Mouse (Mus musculus) liver, embryonic 12.5 days (tissue): ENCODE results near the gene Arhgap5. TPM values are rescaled to one million over a fixed set of nuclear protein-coding genes. Genes with fewer than 3 reads are reported as not detected.

ENCODE experiments used
- ATAC-seq: fragments of 200-750 bp; cut with Nextera tagmentation; 2 replicates; pipeline ENCODE4 v1.8.0; 2017; ENCODE audit warnings: moderate number of reproducible peaks, mild to moderate bottlenecking, moderate library complexity
- H3K27ac ChIP-seq: fragments of 300-500 bp; sonication (generic); 2 replicates; pipeline ENCODE4 v1.5.1; 2016; ENCODE audit warnings: mild to moderate bottlenecking
- H3K27me3 ChIP-seq: fragments of 300-500 bp; sonication (generic); replicated peaks from 2 replicates; pipeline ENCODE4 v1.6.1; 2016; ENCODE audit warnings: mild to moderate bottlenecking, moderate library complexity
- H3K36me3 ChIP-seq: fragments of 300-500 bp; sonication (generic); 2 replicates; pipeline ENCODE4 v1.6.1; 2016; ENCODE audit warnings: mild to moderate bottlenecking, moderate library complexity
- H3K4me1 ChIP-seq: fragments of 300-500 bp; sonication (generic); 2 replicates; pipeline ENCODE4 v1.6.1; 2016
- H3K4me2 ChIP-seq: fragments of 300-500 bp; sonication (generic); 2 replicates; pipeline ENCODE4 v1.6.1; 2016; ENCODE audit warnings: mild to moderate bottlenecking, moderate library complexity
- H3K4me3 ChIP-seq: fragments of 300-500 bp; sonication (generic); 2 replicates; pipeline ENCODE4 v1.5.1; 2016; ENCODE audit warnings: mild to moderate bottlenecking, moderate library complexity
- H3K9ac ChIP-seq: fragments of 300-500 bp; sonication (generic); 2 replicates; pipeline ENCODE4 v1.6.1; 2016; ENCODE audit warnings: mild to moderate bottlenecking, moderate library complexity
- H3K9me3 ChIP-seq: fragments of 300-500 bp; sonication (generic); replicated peaks from 2 replicates; pipeline ENCODE4 v1.6.1; 2016; ENCODE audit warnings: mild to moderate bottlenecking, moderate library complexity
- WGBS: fragments of 180-500 bp; shearing (Covaris S2); methylation state at CpG from one replicate; pipeline ENCODE4 v1.1.7; 2016; ENCODE audit not compliant: insufficient replicate concordance; 5-methylcytosine and 5-hydroxymethylcytosine counted together
- polyA plus RNA-seq: library from polyadenylated mRNA; unstranded; fragments of >200 nt; fragmentation: Nextera tagmentation; extraction: Ambion mirVana; gene quantifications from 2 replicates; pipeline ENCODE4 v1.2.1, GENCODE M21; 2016

Gene Arhgap5
- polyA plus RNA-seq, 1 experiment from 2014 or later = 13.7 TPM

DNA sequence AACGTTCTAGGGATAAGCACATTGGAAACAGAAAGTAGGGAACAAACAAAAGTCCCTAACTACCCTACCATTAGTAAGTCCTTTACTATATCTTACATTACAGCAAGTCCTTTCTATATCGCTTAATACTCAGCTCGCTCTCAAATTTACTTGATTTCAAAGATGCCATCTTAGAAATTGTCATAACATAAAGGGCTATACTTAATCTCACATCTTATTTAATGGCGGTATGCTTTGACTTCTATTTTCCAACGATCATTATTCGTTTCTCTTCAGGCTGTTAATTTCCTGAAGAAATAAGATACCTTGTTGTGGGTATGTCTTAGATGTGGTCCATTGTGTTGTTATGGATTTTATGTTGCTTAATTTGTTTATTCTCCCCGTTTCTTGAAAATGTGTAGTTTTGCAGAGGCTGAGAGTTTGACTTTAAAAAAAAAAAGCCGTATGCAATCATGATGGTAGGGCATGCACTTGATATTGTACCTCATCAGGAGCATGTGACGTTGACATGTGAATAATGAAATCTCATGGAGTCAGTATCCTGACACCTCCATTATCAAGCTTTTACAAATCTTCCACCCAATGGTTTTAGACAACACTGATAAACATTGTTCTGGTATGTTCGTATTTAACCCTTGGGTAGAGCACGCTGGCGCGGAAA lies 101.3 kb downstream of the Arhgap5 start:
- peaks cover 17% of the 10 kb centered on the region for H3K4me1 ChIP-seq
- peaks cover 3% of the 10 kb centered on the region; the same call in 1 of the 2 replicates for H3K27me3 ChIP-seq
- H3K4me2 ChIP-seq = peak overlapping the region; percentile 83
- H3K9ac ChIP-seq = peak overlapping the region; percentile 74
- peak overlapping the region; percentile 81 for H3K4me3 ChIP-seq
- no peaks in the 10 kb centered on the region for H3K36me3 ChIP-seq
- WGBS = 46% methylated on average over 13 of the region's 13 CpGs
- peak overlapping the region; percentile 80 for H3K27ac ChIP-seq
- no peak for ATAC-seq
- H3K9me3 ChIP-seq = no peaks in the 10 kb centered on the region

DNA sequence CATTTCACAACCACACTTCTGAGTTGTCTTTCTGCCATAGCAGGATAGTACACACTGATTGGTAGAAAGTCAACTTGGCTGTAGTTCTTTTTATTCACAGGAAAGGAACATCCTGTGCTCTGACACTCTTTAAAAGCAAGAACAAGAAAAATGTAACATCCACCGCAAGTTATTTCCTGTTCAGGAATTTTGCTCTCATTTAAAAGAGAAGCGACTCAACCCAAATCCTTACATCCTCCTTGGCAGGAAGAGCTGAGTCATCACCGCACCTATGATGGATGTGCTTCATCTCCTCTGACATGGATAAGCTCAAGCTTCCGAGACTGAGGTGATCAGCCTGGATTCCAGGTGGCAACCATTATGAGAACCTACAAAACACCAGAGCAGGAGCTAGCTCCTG lies 103.6 kb downstream of the Arhgap5 start:
- no peak overlapping the region for H3K4me2 ChIP-seq
- H3K4me3 ChIP-seq = no peak overlapping the region
- 44% methylated on average over 4 of the region's 4 CpGs for WGBS
- peaks cover 13% of the 10 kb centered on the region for H3K4me1 ChIP-seq
- H3K9me3 ChIP-seq = no peaks in the 10 kb centered on the region
- no peak for ATAC-seq
- no peaks in the 10 kb centered on the region for H3K36me3 ChIP-seq
- H3K27me3 ChIP-seq = no peaks in the 10 kb centered on the region
- H3K9ac ChIP-seq = no peak overlapping the region
- no peak overlapping the region for H3K27ac ChIP-seq

DNA sequence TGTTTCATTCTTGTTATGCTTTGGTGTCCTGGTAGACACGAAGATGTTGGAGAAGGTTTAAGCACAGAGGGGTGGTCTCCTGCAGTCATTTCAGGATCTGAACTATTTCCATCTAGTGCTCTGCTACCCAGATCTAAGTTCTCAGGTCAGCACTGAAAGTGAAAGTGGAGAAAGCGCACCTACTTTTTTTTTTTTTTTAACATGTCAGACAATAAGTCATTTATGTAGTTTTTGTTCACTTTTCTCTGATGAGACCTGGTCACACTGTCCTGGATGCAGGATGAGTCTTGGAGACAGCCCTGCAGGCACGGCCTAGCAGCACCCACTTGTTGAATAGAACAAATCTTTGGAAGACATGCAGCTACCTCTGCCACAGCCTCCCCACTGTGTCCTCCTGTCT lies 111.9 kb downstream of the Arhgap5 start:
- H3K4me3 ChIP-seq = no peak overlapping the region
- H3K4me1 ChIP-seq = no peaks in the 10 kb centered on the region
- no peaks in the 10 kb centered on the region for H3K27me3 ChIP-seq
- no peak for ATAC-seq
- no peaks in the 10 kb centered on the region for H3K36me3 ChIP-seq
- 62% methylated on average over 3 of the region's 3 CpGs for WGBS
- no peak overlapping the region for H3K4me2 ChIP-seq
- H3K27ac ChIP-seq = no peak overlapping the region
- H3K9ac ChIP-seq = no peak overlapping the region
- no peaks in the 10 kb centered on the region for H3K9me3 ChIP-seq

DNA sequence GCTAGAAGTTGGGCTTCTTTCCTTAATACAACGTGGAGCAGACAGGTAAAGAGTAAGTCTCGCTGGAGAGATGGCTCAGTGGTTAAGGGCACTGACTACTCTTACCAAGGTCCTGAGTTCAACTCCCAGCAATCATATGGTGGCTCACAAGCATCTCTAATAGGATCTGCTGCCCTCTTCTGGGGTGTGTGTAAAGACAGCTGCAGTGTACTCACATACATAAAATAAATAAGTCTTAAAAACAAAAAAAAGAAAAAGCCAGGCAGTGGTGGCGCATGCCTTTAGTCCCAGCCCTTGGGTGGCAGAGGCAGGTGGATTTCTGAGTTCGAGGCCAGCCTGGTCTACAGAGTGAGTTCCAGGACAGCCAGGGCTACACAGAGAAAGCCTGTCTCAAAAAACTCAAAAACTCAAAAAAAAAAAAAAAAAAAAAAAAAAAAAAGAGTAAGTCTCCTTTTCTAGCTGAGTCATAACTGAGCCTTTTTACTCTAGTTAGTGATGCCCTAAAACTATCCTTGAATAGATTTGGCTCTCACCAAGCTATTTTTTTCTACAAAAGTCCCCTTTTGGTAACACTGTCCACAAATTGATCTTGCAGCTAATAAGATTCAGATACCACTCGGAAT lies 114.8 kb downstream of the Arhgap5 start:
- no peak overlapping the region for H3K9ac ChIP-seq
- WGBS = 64% methylated on average over 5 of the region's 5 CpGs
- H3K4me1 ChIP-seq = no peaks in the 10 kb centered on the region
- H3K27ac ChIP-seq = no peak overlapping the region
- ATAC-seq = no peak
- H3K27me3 ChIP-seq = no peaks in the 10 kb centered on the region
- H3K4me3 ChIP-seq = no peak overlapping the region
- no peaks in the 10 kb centered on the region for H3K9me3 ChIP-seq
- no peak overlapping the region for H3K4me2 ChIP-seq
- no peaks in the 10 kb centered on the region for H3K36me3 ChIP-seq

DNA sequence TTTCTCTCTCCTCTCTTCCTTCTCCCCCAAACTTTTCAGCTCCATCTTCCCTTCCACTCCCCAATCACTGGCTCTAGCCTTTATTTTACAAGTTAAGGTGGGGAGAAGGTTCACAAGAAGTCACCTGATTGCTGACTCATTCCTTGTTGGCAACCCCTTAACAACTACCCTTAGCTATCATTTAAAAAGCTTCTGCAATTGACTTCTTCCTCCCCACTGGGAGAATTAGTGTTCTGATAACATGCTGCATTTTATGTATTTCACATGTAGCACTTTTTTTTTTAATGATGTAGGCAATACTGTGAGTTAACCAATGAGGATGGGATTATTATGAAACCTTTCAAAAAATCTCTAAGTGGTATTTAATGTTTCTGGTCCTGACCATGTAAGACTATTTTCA lies 115.9 kb downstream of the Arhgap5 start:
- no peaks in the 10 kb centered on the region for H3K4me1 ChIP-seq
- no peak for ATAC-seq
- no peaks in the 10 kb centered on the region for H3K27me3 ChIP-seq
- H3K4me2 ChIP-seq = no peak overlapping the region
- H3K4me3 ChIP-seq = no peak overlapping the region
- no peak overlapping the region for H3K27ac ChIP-seq
- no peak overlapping the region for H3K9ac ChIP-seq
- H3K36me3 ChIP-seq = no peaks in the 10 kb centered on the region
- H3K9me3 ChIP-seq = no peaks in the 10 kb centered on the region

Other genes with a start within 250 kb of the Arhgap5 start
- gene Akap6, start 195.4 kb downstream of the Arhgap5 start, polyA plus RNA-seq = 0.05 and 0.07 TPM in 2 replicates